In genomic region chr10:80421208-80421607, GRCm38 (mm10) we compare ENCODE assay signal across 16 mouse cellular contexts. TPM values are rescaled to one million over a fixed set of nuclear protein-coding genes. Genes with fewer than 3 reads are reported as not detected.
A peak's percentile ranks its signal among the peaks of the same experiment; 100 is the strongest.
DNase-seq lines count a peak whose midpoint lies in the region; ATAC-seq and TF ChIP-seq lines count a peak whose summit lies in the region.
"Had no signal": no experiment of that assay in that cellular context is flagged by ENCODE, and none has a peak within 500 bp of the region (broad histone marks: within the 10 kb centered on the region; RNA-seq: fewer than 3 reads in every experiment).

No protein-coding gene starts in this region.

- TF ChIP-seq POLR2A in bone marrow, adult 2 months (IDR thresholded peaks at IDR 0.05; ENCODE audit: borderline replicate concordance, control insufficient read depth, low read depth, low read length): no peak

- H3K9me3 ChIP-seq in hindbrain, embryonic 12.5 days (replicated peaks): no peaks in the 10 kb centered on the region
- H3K9me3 ChIP-seq in hindbrain, embryonic 11.5 days (ENCODE audit: control insufficient read depth, low read length): no peaks in the 10 kb centered on the region
- H3K9me3 ChIP-seq in liver, embryonic 13.5 days (replicated peaks): peaks cover 6% of the 10 kb centered on the region; the same call in 1 of the 2 replicates

- 91% methylated on average over 8 of the region's 8 CpGs for WGBS in hindbrain, embryonic 12.5 days
- 96% methylated on average over 8 of the region's 8 CpGs for WGBS in hindbrain, embryonic 11.5 days
- WGBS in bone marrow, adult 2 months: 87% methylated on average over 8 of the region's 8 CpGs
- 67% methylated on average over 8 of the region's 8 CpGs for WGBS in liver, embryonic 13.5 days (ENCODE audit: insufficient replicate concordance)

- H3K9ac ChIP-seq in hindbrain, embryonic 12.5 days: 0 out of 2 replicates have a peak overlapping the region, but pooled peaks have one; percentile 14
- H3K9ac ChIP-seq in hindbrain, embryonic 11.5 days (ENCODE audit: low read depth, low read length): no peak overlapping the region
- peak overlapping the region; percentile 81 for H3K9ac ChIP-seq in liver, embryonic 13.5 days
- H3K9ac ChIP-seq: neural tube, embryonic 12.5 days had no signal

- H3K27ac ChIP-seq in hindbrain, embryonic 12.5 days: peak overlapping the region; percentile 65; the same call in 1 of the 2 replicates
- H3K27ac ChIP-seq in hindbrain, embryonic 11.5 days (ENCODE audit: low read depth, low read length): no peak overlapping the region
- peak overlapping the region; percentile 89 for H3K27ac ChIP-seq in bone marrow, adult 2 months (ENCODE audit: control insufficient read depth, insufficient read depth, low read depth, low read length, poor library complexity)
- H3K27ac ChIP-seq in liver, embryonic 13.5 days: peak overlapping the region; percentile 100
- H3K27ac ChIP-seq: kidney, postnatal 0 days; neural tube, embryonic 12.5 days had no signal

- no peak overlapping the region for H3K4me2 ChIP-seq in hindbrain, embryonic 12.5 days (replicated peaks)
- H3K4me2 ChIP-seq in hindbrain, embryonic 11.5 days (replicated peaks; ENCODE audit: low read depth, low read length): no peak overlapping the region
- H3K4me2 ChIP-seq in liver, embryonic 13.5 days: peak overlapping the region; percentile 80
- H3K4me2 ChIP-seq: neural tube, embryonic 12.5 days had no signal

- H3K4me1 ChIP-seq in hindbrain, embryonic 12.5 days: peaks cover 35% of the 10 kb centered on the region
- H3K4me1 ChIP-seq in hindbrain, embryonic 11.5 days (replicated peaks; ENCODE audit: control insufficient read depth, insufficient read depth, low read length): no peaks in the 10 kb centered on the region
- peaks cover 3% of the 10 kb centered on the region; the same call in 1 of the 2 replicates for H3K4me1 ChIP-seq in bone marrow, adult 2 months (ENCODE audit: control insufficient read depth, insufficient read depth, low read length)
- H3K4me1 ChIP-seq in liver, embryonic 13.5 days (replicated peaks): peaks cover 74% of the 10 kb centered on the region

- no peaks in the 10 kb centered on the region for H3K27me3 ChIP-seq in hindbrain, embryonic 12.5 days
- H3K27me3 ChIP-seq in hindbrain, embryonic 11.5 days (ENCODE audit: control insufficient read depth, insufficient read depth, low read length): no peaks in the 10 kb centered on the region
- H3K27me3 ChIP-seq in liver, embryonic 13.5 days: no peaks in the 10 kb centered on the region
- H3K27me3 ChIP-seq: CH12.LX; neural tube, embryonic 12.5 days; Patski had no signal

- no peak overlapping the region for H3K4me3 ChIP-seq in hindbrain, embryonic 12.5 days
- H3K4me3 ChIP-seq in hindbrain, embryonic 11.5 days (ENCODE audit: low read depth, low read length): no peak overlapping the region
- H3K4me3 ChIP-seq in bone marrow, adult 2 months (replicated peaks; ENCODE audit: control insufficient read depth, low read depth, low read length): peak overlapping the region; percentile 23
- H3K4me3 ChIP-seq in liver, embryonic 13.5 days (replicated peaks): peak overlapping the region; percentile 54
- H3K4me3 ChIP-seq: neural tube, embryonic 12.5 days had no signal

- peaks cover 84% of the 10 kb centered on the region for H3K36me3 ChIP-seq in hindbrain, embryonic 12.5 days
- peaks cover 50% of the 10 kb centered on the region for H3K36me3 ChIP-seq in hindbrain, embryonic 11.5 days (ENCODE audit: control insufficient read depth, insufficient read depth, low read length)
- peaks cover 83% of the 10 kb centered on the region for H3K36me3 ChIP-seq in liver, embryonic 13.5 days

- DNase-seq in cerebellum, adult 9-11 months: peak; percentile 17
- no peak for DNase-seq in cerebellum, postnatal 36 days
- no peak for DNase-seq in hindbrain, embryonic 11.5 days (ENCODE audit: low spot score)
- no peak for DNase-seq in liver, embryonic 13.5 days
- no peak for DNase-seq in adrenal gland, postnatal 14 days
- DNase-seq in lung, postnatal 14 days: no peak
- DNase-seq: cerebellum, adult 8-10 months; gastrocnemius, postnatal 14 days; layer of hippocampus, adult 9-11 months had no signal

- no peak for TF ChIP-seq CTCF in bone marrow, adult 2 months (IDR thresholded peaks at IDR 0.05; ENCODE audit: control insufficient read depth, insufficient read depth, low read length)

- no peak for ATAC-seq in hindbrain, embryonic 12.5 days (ENCODE audit: low FRiP score)
- no peak for ATAC-seq in hindbrain, embryonic 11.5 days (ENCODE audit: low FRiP score)
- ATAC-seq in liver, embryonic 13.5 days (ENCODE audit: low read depth): no peak
- ATAC-seq: lung, postnatal 0 days; Patski had no signal

RNA-seq across cellular contexts. Expression of gene Tcf3, which starts 12.2 kb away (rescaled TPM):
- 176 and 178 TPM in 2 replicates for polyA plus RNA-seq in hindbrain, embryonic 12.5 days (2016; fragmentation: Nextera tagmentation; extraction: Ambion mirVana)
- 110 and 130 TPM in 2 replicates for polyA plus RNA-seq in hindbrain, embryonic 11.5 days (2014; fragmentation: Nextera tagmentation; extraction: Ambion mirVana)
- polyA plus RNA-seq in bone marrow, adult 2 months (2011; ENCODE audit: insufficient read depth, insufficient read length, low replicate concordance, missing spikeins): 70.7 and 138 TPM in 2 replicates
- 55.2 and 56.2 TPM in 2 replicates for polyA plus RNA-seq in liver, embryonic 13.5 days (2015; fragmentation: Nextera tagmentation; extraction: Ambion mirVana)
- total RNA-seq in adrenal gland, postnatal 14 days (2021): 54.4 and 61.8 TPM in 2 replicates

RNA-seq across cellular contexts. Expression of gene Uqcr11, which starts 14.6 kb away (rescaled TPM):
- 312 and 406 TPM in 2 replicates for polyA plus RNA-seq in hindbrain, embryonic 12.5 days (2016; fragmentation: Nextera tagmentation; extraction: Ambion mirVana)
- 466 and 480 TPM in 2 replicates for polyA plus RNA-seq in hindbrain, embryonic 11.5 days (2014; fragmentation: Nextera tagmentation; extraction: Ambion mirVana)
- 190 and 222 TPM in 2 replicates for polyA plus RNA-seq in bone marrow, adult 2 months (2011; ENCODE audit: insufficient read depth, insufficient read length, low replicate concordance, missing spikeins)
- 474 and 603 TPM in 2 replicates for polyA plus RNA-seq in liver, embryonic 13.5 days (2015; fragmentation: Nextera tagmentation; extraction: Ambion mirVana)
- total RNA-seq in adrenal gland, postnatal 14 days (2021): 1,202 and 1,279 TPM in 2 replicates

RNA-seq across cellular contexts. Expression of gene Mbd3, which starts 21.9 kb away (rescaled TPM):
- 275 and 296 TPM in 2 replicates for polyA plus RNA-seq in hindbrain, embryonic 12.5 days (2016; fragmentation: Nextera tagmentation; extraction: Ambion mirVana)
- 227 and 240 TPM in 2 replicates for polyA plus RNA-seq in hindbrain, embryonic 11.5 days (2014; fragmentation: Nextera tagmentation; extraction: Ambion mirVana)
- 53.0 and 82.0 TPM in 2 replicates for polyA plus RNA-seq in bone marrow, adult 2 months (2011; ENCODE audit: insufficient read depth, insufficient read length, low replicate concordance, missing spikeins)
- polyA plus RNA-seq in liver, embryonic 13.5 days (2015; fragmentation: Nextera tagmentation; extraction: Ambion mirVana): 81.2 and 87.4 TPM in 2 replicates
- total RNA-seq in adrenal gland, postnatal 14 days (2021): 106 and 116 TPM in 2 replicates

RNA-seq across cellular contexts. Expression of gene Mex3d, which starts 33.7 kb away (rescaled TPM):
- polyA plus RNA-seq in hindbrain, embryonic 12.5 days (2016; fragmentation: Nextera tagmentation; extraction: Ambion mirVana): 21.4 and 24.8 TPM in 2 replicates
- polyA plus RNA-seq in hindbrain, embryonic 11.5 days (2014; fragmentation: Nextera tagmentation; extraction: Ambion mirVana): 13.4 and 14.7 TPM in 2 replicates
- polyA plus RNA-seq in bone marrow, adult 2 months (2011; ENCODE audit: insufficient read depth, insufficient read length, low replicate concordance, missing spikeins): 1.4 and 1.7 TPM in 2 replicates
- 1.0 and 1.1 TPM in 2 replicates for polyA plus RNA-seq in liver, embryonic 13.5 days (2015; fragmentation: Nextera tagmentation; extraction: Ambion mirVana)
- 21.8 and 22.8 TPM in 2 replicates for total RNA-seq in adrenal gland, postnatal 14 days (2021)

Comparison
In these comparisons a context has a peak if more than half of its experiments do, and no peak if none do; other contexts are left out.
1. H3K4me3 ChIP-seq: peak in bone marrow, adult 2 months (single experiment) and liver, embryonic 13.5 days (single experiment); none in hindbrain, embryonic 12.5 days (single experiment) and hindbrain, embryonic 11.5 days (single experiment).